Mouse (Mus musculus): Measurements from ENCODE around the gene Terb1.

Gene Terb1

GRCm38 (mm10) chr8:104509061-104510006 is at the start of gene Terb1:
Terb1 (minus strand) TSS chr8:104509910.
- DNase-seq = peak; percentile 38 to 57

- no peak for DNase-seq
These were observed 47.5 kb upstream of the Terb1 start for GRCm38 (mm10) chr8:104557226-104557625.

- DNase-seq = no peak
These were observed 45.5 kb upstream of the Terb1 start for GRCm38 (mm10) chr8:104555191-104555590.

- no peak for DNase-seq
These were observed 33.8 kb upstream of the Terb1 start for GRCm38 (mm10) chr8:104543440-104544045.

DNA sequence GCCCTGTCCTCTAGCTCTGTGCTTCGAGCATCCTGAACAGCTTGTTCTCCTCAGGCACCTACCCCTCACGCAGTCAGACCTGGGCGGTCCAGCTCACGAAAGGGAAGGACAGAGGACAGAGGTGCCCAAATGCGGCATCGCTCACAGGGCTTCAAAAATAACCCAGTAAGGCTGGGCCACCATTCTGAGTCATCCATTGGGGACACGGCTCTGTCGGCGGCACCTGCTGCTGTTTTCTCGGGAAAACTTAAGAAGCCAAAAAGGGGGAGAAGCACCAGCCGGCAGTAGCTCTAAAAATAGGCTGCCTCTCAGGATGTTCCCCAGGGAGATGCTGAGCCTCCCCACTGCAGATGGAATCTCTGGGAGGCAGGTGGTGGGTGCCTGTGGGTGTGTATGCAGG is 32.5 kb upstream of the Terb1 start:
- DNase-seq = peak; percentile 60 to 63

DNA sequence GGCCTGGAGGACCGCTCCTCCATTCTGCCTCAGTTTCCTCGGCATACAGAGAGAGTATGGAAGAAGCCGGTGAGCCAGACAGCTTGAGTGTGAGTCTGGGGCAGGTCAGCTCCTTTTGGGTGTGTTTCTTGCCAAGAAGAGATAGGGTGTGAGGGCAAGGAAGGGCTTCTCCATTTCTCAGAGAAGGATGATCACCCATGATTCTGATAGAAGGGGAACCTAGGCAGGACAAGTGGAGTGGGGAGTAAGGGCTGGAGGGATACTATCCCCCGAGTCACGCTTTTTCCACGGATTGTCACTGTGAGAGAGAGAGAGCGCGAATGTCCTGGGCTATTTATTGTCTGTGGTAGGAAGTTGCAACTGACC is 31.8 kb upstream of the Terb1 start:
- DNase-seq = no peak

GRCm38 (mm10) chr8:104540710-104541514 is 31.2 kb upstream of the Terb1 start:
- DNase-seq = peak; percentile 48 to 69

GRCm38 (mm10) chr8:104540238-104540637 is 30.5 kb upstream of the Terb1 start:
- DNase-seq = no peak

GRCm38 (mm10) chr8:104539566-104539965 is 29.9 kb upstream of the Terb1 start:
- peak; percentile 39 to 42 for DNase-seq

DNA sequence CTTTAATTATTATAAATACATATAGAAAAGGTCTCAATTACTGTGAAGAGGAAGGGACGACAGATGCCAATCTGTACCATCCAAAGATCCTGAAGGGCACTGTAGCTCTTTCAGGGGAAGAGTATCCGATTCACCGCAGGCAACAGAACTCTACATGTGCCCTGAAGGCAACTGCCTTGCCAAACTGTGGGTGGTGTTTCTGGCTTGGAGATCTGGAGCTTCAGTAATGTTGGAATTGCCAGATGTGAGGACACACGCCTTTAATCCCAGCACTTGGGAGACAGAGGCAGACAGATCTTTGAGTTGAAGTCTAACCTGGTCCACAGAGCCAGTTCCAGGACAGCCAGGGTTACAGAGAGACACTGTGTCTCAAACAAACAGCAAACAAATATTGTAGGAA is 29.2 kb upstream of the Terb1 start:
- DNase-seq = no peak

GRCm38 (mm10) chr8:104536028-104536427 is 26.3 kb upstream of the Terb1 start:
- no peak for DNase-seq

- DNase-seq = no peak
These were observed 25.7 kb upstream of the Terb1 start for GRCm38 (mm10) chr8:104535378-104535777.

- DNase-seq = peak; percentile 39 to 59
These were observed 25.1 kb upstream of the Terb1 start for GRCm38 (mm10) chr8:104534779-104535141.

DNA sequence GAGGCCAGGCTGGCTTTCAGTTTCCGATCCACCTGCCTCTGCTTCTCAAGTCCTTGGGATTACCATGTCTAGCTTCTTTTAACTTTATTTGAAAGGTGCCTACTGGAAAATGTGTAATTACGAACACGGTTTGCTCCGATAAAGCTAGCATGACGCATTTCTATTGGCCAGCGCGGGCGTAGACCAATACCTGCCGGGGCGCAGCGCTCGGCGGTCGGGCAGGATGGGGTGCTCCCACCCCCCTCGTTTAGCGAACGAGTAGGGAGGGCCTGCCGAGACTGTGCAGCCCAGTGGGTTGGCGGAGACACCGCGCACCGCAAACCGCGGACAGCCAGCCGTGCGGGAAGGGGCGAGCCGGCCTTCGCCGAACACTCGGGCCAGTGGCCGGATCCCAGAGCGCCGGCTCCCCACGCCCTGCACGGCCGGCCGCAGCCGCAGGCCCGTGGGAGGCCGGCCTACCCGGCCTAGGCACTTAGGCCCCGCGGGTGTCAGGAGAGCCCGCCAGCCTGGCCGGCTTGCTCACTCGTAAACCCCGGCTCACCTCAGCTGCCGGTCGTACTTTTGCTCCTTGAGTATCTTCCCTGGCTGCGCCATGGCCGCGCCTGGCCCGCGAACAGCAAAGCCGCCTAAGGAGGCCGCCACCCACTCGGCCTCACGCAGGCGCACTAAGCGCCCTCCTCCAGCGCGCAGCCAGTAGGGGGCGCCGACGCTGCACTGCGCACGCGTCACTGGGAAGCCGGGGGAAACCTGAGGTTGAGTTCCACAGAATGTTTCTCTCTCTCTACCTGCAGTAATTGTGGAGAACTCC is 24.5 kb upstream of the Terb1 start, which contains the start of the genes Nae1 and Car7:
TSS of gene Nae1 (minus strand) at position 667 of the 808 bp plus-strand sequence.
TSS of gene Car7 (plus strand) at position 719 of the 808 bp plus-strand sequence.
- DNase-seq = peak; percentile 92 to 98

DNA sequence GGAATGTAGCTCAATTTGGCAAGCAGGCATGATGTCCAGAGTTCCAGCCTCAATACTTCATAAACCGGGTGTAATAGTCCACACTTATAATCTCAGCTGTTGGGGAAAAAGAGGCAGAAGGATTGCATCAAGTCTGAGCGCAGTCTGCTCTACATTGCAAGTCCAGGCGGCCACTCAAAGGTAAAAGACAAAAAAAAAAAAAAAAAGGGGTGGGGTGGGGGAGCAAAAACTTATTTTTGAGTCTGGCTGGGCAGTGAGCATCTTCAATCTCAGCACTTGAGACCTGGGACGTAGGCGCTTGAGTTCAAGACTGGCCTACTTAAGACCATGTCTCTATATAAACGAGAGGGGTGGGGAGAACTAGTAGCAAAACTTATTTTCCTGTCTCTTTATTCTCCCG is 23.8 kb upstream of the Terb1 start:
- no peak for DNase-seq

DNA sequence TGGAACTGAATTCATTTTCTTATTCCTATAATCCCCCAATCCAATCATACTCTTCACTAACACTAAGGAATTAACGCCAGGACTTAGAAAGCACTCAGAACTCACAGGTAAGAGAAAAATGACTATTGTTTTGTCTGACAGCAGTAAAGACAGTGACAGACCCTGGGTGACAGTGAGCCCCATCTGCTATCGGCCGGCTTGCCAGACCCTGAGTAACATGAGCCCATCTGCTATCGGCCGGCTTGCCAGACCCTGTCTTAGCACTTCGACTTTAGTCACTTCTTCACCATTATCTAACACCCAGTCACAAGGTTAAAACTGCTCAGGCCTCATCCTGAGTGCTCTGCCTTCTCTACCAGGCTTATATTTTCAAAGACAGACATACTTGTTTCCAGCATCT is 20.0 kb upstream of the Terb1 start:
- DNase-seq = peak; percentile 81 to 89

DNA sequence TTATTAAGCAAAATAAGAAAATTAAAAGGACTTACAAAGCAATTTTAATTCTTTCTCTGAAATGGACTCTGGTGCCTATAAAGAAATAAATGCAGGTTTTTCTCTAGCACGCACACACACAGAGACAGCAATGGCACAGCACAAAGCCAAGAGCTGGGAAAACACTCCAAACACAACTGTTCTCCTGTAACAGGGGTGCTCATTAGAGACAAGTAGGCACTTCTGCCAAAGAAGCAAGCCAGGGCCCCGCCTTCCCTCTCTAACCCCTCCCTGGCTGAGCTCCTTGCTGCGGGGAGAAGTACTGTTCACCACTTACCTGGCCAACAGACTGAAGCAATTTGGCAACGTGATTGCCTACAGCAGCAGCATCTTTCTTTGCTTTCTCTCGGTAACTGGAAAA is 8.2 kb upstream of the Terb1 start:
- DNase-seq = peak in 1 of 2 experiments; percentile 37

GRCm38 (mm10) chr8:104510134-104510533 is 424 bp upstream of the Terb1 start:
- no peak for DNase-seq

DNA sequence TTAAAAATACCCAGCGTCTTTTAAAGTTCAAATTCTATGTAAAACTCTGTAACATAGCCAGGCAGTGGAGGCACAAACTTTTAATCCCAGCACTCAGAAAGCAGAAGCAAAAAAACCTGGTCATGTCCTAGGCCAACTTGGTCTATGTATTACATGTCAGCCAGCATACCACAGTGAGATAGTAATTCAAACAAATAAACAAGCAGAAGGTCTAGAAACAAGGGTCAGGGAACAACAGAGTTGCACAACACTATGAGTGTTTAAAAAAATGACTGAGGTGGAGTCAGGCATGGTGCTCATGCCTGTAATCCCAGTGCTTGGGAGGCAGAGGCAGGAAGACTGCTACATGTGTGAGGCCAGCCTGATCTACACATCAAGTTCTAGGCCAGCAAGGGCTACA is 30.6 kb downstream of the Terb1 start:
- no peak for DNase-seq

DNA sequence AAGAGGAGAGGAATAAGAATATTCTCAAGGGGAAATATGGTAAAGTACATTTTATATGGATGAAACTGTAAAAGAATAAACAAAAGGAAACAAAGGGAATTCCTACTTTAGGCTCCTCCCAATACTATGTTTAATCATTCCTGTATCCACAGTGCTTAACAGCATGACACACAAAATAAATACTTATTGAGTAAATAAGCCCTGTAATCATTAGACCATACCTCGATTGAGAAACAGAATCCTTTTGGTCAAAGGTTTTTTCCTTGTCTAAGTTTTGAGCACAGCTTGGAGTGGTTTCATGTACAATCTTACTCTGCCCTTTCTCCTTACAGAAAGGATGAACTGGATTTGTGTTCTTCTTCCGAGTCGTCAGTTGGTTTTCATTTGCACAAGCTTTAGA is 37.2 kb downstream of the Terb1 start:
- no peak for DNase-seq

DNA sequence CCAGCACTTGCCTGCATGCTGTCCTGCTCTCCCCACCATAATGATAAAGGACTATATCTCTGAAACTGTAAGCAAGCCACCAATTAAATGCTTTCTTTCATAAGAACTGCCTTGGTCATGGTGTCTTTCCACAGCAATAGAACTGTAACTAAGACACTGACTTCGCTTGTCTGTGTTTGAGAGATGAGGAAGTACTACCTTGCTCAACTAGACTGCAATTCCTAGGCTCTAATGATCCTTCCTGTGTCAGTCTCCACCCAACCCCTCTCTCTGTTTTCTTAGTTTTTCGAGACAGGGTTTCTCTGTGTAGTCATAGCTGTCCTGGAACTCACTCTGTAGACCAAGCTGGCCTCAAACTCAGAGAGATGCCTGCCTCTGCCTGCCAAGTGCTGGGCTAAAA is 42.2 kb downstream of the Terb1 start:
- no peak for DNase-seq

DNA sequence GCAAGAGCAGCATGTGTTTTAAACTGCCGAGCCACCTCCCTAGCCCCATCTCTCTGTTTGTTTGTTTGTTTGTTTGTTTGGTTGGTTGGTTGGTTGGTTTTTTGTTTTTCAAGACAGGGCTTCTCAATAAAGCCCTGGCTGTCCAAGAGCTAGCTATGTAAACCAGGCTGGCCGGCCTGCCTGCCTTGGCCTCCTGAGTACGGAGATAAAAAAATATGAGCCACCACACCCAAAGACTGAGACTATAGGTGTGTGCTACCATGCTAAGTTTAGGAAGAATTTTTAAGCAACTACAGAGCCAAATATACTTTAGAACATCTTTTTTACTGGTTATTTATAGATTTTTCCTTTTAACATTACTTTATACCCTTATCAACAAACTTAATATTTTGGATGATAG is 57.5 kb downstream of the Terb1 start:
- DNase-seq = no peak

All from cerebellum, adult 18-20 months (tissue).